Mouse (Mus musculus) frontal cortex, postnatal 25 days (tissue): Measurements from ENCODE around the gene Tnfrsf26.

Experiments
- DNase-seq, 2 experiments: peaks; one replicate each; pipeline ENCODE4 v3.0.0; 2022; ENCODE audit warnings: low spot score in 2 of 2

Tnfrsf26 gene

GRCm38 (mm10) chr7:143599428-143600230 is 28.9 kb downstream of the Tnfrsf26 start, which contains the start of gene Cars:
Gene Cars (minus strand): TSS chr7:143600090.
- DNase-seq = peak; percentile 85 to 88

GRCm38 (mm10) chr7:143594865-143595264 is 33.7 kb downstream of the Tnfrsf26 start:
- no peak for DNase-seq

DNA sequence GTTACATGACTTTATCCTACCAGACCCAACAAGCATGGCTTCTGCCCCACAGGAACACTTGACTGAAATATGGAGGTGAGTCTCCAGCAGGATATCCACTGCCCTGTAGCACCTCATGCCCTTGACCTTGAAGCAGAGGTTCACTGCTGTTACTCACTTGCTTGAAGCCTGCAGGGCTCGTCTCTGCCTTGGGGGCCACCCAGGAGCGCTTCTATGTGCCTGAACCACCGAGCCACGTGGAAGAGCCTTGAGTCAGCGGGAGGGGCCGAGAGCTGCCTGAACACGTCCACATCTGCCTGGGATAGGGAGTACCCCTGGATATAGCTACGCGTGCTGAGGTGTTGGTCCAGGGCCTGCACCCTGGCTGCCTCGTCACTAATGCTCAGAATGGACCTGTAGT is 36.3 kb downstream of the Tnfrsf26 start:
- no peak for DNase-seq

- no peak for DNase-seq
Observed at GRCm38 (mm10) chr7:143588006-143588405, 40.5 kb downstream of the Tnfrsf26 start.

- no peak for DNase-seq
Observed at GRCm38 (mm10) chr7:143587586-143587985, 40.9 kb downstream of the Tnfrsf26 start.

- no peak for DNase-seq
Observed at GRCm38 (mm10) chr7:143583956-143584355, 44.6 kb downstream of the Tnfrsf26 start.

DNA sequence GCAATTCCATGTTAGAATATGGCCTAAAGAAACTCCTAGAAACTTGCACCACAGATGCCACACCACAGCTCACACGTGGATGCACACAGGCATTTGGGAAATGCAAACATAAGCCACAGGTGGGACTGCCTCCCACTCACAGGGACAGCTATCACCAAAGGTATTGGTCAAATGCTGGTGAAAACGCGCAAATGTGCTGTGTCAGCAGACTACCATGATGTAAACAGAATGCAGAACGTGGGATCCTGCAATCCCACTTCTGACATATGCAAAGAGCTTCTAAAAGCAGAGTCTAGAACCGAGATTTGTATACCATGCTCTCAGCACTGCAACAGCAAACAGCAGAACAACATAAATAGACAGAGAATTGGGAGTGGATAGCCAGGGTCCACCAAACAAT is 45.5 kb downstream of the Tnfrsf26 start:
- no peak for DNase-seq

DNA sequence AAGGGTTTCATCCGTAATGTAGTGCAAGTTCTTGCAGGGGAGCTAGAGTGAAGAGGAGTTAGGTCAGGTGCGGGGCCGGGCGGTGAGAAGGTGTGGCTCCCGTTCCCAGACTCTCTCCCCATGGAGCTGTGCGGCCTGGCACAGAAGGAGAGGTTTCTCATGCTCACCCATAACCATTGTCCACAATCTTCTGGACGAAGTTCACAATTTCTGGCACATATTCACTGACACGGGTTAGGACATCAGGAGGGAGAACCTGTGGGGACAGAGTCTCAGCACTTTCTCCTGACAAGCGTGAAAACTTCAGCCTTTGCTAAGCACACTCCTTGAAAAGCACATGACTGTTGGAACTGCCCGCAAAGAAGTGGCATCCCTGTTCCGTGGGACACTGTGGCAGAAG is 52.8 kb downstream of the Tnfrsf26 start:
- DNase-seq = no peak

- no peak for DNase-seq
Observed at GRCm38 (mm10) chr7:143565648-143566039, 62.9 kb downstream of the Tnfrsf26 start.

DNA sequence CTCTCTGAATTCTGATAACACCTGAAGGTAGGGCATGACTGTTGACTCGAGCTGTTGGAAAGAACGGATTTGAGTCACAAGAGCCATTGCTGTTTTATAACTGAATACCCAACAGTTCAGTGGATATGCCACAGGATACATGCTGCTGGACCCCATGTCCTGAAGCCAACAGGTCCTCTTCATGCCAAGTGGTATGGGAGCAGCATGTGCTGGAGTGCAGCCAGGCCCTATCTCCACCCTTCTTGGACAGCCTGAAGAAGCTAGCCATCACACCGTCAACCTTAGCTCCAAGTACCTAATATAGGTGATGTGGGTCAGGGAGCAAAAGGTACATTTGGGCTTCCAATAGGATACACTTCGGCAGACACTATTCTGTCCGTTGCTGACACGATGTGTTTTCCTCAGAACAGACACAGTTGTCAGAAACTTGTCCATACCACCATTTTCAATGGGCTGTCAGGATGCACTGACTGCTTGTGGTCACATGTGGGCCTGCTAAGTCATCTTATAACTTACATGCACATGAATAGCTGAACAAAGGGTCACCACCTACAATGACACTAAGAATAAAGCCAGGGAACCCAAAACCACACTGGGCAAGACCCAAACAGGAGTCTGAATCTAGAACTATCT is 63.4 kb downstream of the Tnfrsf26 start:
- no peak for DNase-seq

DNA sequence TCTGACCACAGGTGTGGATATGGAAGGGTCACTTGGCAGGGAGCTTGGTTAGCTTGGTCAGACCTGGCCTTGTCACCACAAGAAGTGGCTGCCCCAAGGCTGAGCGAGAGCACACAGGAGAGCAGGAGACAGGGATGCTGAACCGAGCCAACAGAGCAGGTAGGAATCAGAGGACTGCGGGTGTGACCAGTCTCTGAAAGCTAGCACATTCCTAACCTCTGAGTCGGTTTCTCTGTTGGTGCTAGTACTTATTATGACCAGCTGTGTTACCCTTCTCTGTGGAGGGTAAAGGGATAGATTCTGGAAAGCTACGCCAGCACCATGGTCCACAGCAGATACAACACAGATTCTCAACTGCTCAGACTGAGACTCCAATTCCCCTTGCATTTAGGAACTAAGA is 64.7 kb downstream of the Tnfrsf26 start:
- DNase-seq = no peak
